ENCODE assay signal across 8 mouse cellular contexts in genomic region chr17:32505851-32506728, GRCm38 (mm10). TPM values are rescaled to one million over a fixed set of nuclear protein-coding genes. Genes with fewer than 3 reads are reported as not detected.
DNase-seq lines count a peak whose midpoint lies in the region; ATAC-seq and TF ChIP-seq lines count a peak whose summit lies in the region.

Gene Cyp4f17, plus strand, starts transcription at chr17:32506050.

- TF ChIP-seq CTCF in left cerebral cortex, adult 2 months (IDR thresholded peaks at IDR 0.05) = no peak

- intact Hi-C loops in left cerebral cortex, adult 2 months (cut with DNase I) = no loop called here
- intact Hi-C loops in gastrocnemius, postnatal 36 days (cut with DNase I) = no loop called here

- H3K4me2 ChIP-seq in intestine, embryonic 14.5 days (ENCODE audit: low read length) = peak within 1 kb of the TSS; percentile 97
- H3K4me2 ChIP-seq in liver, embryonic 16.5 days (ENCODE audit: low read depth, low read length) = peak within 1 kb of the TSS; percentile 80
- H3K4me2 ChIP-seq in neural tube, embryonic 12.5 days (replicated peaks) = peak within 1 kb of the TSS; percentile 74

- no peaks in the 10 kb centered on the region for H3K27me3 ChIP-seq in intestine, embryonic 14.5 days (replicated peaks; ENCODE audit: control insufficient read depth, insufficient read depth, low read length)
- no peaks in the 10 kb centered on the region for H3K27me3 ChIP-seq in liver, embryonic 16.5 days (ENCODE audit: control insufficient read depth, insufficient read depth, low read depth, low read length)
- no peaks in the 10 kb centered on the region for H3K27me3 ChIP-seq in neural tube, embryonic 12.5 days (replicated peaks)

- no peak for DNase-seq in left cerebral cortex, adult 2 months (ENCODE audit: extremely low spot score in 1 of 2, low spot score in 2 of 2)
- DNase-seq in left cerebral cortex, adult 11 months (ENCODE audit: low spot score) = no peak
- peak; percentile 18 to 26 for DNase-seq in cerebellum, postnatal 25 days
- DNase-seq in gastrocnemius, postnatal 36 days = peak; percentile 19 to 30
- DNase-seq in intestine, embryonic 14.5 days (ENCODE audit: low spot score) = peak; percentile 90
- DNase-seq in c-Kit-positive CD71-positive TER-119-positive erythroid progenitor cells, embryonic 14.5 days (ENCODE audit: low spot score) = no peak

- peaks cover 12% of the 10 kb centered on the region for H3K4me1 ChIP-seq in intestine, embryonic 14.5 days (replicated peaks; ENCODE audit: control insufficient read depth, insufficient read depth, low read length)
- no peaks in the 10 kb centered on the region for H3K4me1 ChIP-seq in liver, embryonic 16.5 days (ENCODE audit: control insufficient read depth, low read depth, low read length)
- peaks cover 10% of the 10 kb centered on the region for H3K4me1 ChIP-seq in neural tube, embryonic 12.5 days

- peak within 1 kb of the TSS; percentile 43 for H3K4me3 ChIP-seq in left cerebral cortex, adult 2 months
- peak within 1 kb of the TSS; percentile 57 for H3K4me3 ChIP-seq in intestine, embryonic 14.5 days (ENCODE audit: low read depth, low read length)
- peak within 1 kb of the TSS; percentile 56 for H3K4me3 ChIP-seq in liver, embryonic 16.5 days (ENCODE audit: low read depth, low read length)
- H3K4me3 ChIP-seq in neural tube, embryonic 12.5 days = peak within 1 kb of the TSS; percentile 45

- H3K9ac ChIP-seq in intestine, embryonic 14.5 days (ENCODE audit: low read length) = peak within 1 kb of the TSS; percentile 50
- H3K9ac ChIP-seq in liver, embryonic 16.5 days (ENCODE audit: low read depth, low read length) = peak within 1 kb of the TSS; percentile 50
- peak within 1 kb of the TSS; percentile 56 for H3K9ac ChIP-seq in neural tube, embryonic 12.5 days

- under 1% methylated on average over 30 of the region's 30 CpGs for WGBS in intestine, embryonic 14.5 days
- 3% methylated on average over 30 of the region's 30 CpGs for WGBS in liver, embryonic 16.5 days (ENCODE audit: insufficient replicate concordance)
- WGBS in neural tube, embryonic 12.5 days = 1% methylated on average over 30 of the region's 30 CpGs

- H3K27ac ChIP-seq in left cerebral cortex, adult 2 months = peak within 1 kb of the TSS; percentile 55
- H3K27ac ChIP-seq in intestine, embryonic 14.5 days (ENCODE audit: low read depth) = peak within 1 kb of the TSS; percentile 81
- H3K27ac ChIP-seq in liver, embryonic 16.5 days (ENCODE audit: low read length) = no peak within 1 kb of the TSS
- H3K27ac ChIP-seq in neural tube, embryonic 12.5 days = peak within 1 kb of the TSS; percentile 29; the same call in 1 of the 2 replicates

- H3K36me3 ChIP-seq in intestine, embryonic 14.5 days (ENCODE audit: control insufficient read depth, insufficient read depth, low read length) = peaks cover 6% of the 10 kb centered on the region; the same call in 1 of the 2 replicates
- H3K36me3 ChIP-seq in liver, embryonic 16.5 days (ENCODE audit: control insufficient read depth, insufficient read depth) = no peaks in the 10 kb centered on the region
- no peaks in the 10 kb centered on the region for H3K36me3 ChIP-seq in neural tube, embryonic 12.5 days

- peak; percentile 91 for ATAC-seq in intestine, embryonic 14.5 days (replicated peaks; ENCODE audit: low FRiP score, low TSS enrichment, low read depth)
- ATAC-seq in liver, embryonic 16.5 days (ENCODE audit: low read depth) = peak; percentile 80
- peak; percentile 91 for ATAC-seq in neural tube, embryonic 12.5 days (ENCODE audit: low FRiP score, low read depth)

- no peaks in the 10 kb centered on the region for H3K9me3 ChIP-seq in intestine, embryonic 14.5 days (ENCODE audit: control insufficient read depth, low read length)
- no peaks in the 10 kb centered on the region for H3K9me3 ChIP-seq in liver, embryonic 16.5 days (replicated peaks; ENCODE audit: control insufficient read depth, low read length)
- no peaks in the 10 kb centered on the region for H3K9me3 ChIP-seq in neural tube, embryonic 12.5 days

RNA-seq across cellular contexts. Expression of gene Cyp4f17, which starts in this region (rescaled TPM):
- total RNA-seq in left cerebral cortex, adult 2 months (2021) = 1 to 10 TPM; 3.6 to 5.1 TPM
- total RNA-seq in gastrocnemius, postnatal 36 days (2021) = 1 to 10 TPM; 1.5 to 3.0 TPM
- 6.9 and 7.7 TPM in 2 replicates for polyA plus RNA-seq in intestine, embryonic 14.5 days (2014; fragmentation: Nextera tagmentation; extraction: Ambion mirVana)
- polyA plus RNA-seq in liver, embryonic 16.5 days (2015; fragmentation: Nextera tagmentation; extraction: Ambion mirVana) = 0.62 and 0.87 TPM in 2 replicates
- 9.5 and 10.8 TPM in 2 replicates for polyA plus RNA-seq in neural tube, embryonic 12.5 days (2016; fragmentation: Nextera tagmentation; extraction: Ambion mirVana)

Comparison
In these comparisons a context has a peak if more than half of its experiments do, and no peak if none do; other contexts are left out.
1. Peak in ATAC-seq, H3K4me3 ChIP-seq, H3K9ac ChIP-seq and H3K4me2 ChIP-seq in liver, embryonic 16.5 days; RNA of the gene not detected or under 1 TPM.
2. DNase-seq: peak in cerebellum, postnatal 25 days (2 of 2), gastrocnemius, postnatal 36 days (2 of 2) and intestine, embryonic 14.5 days (single experiment); none in left cerebral cortex, adult 2 months (0 of 2), left cerebral cortex, adult 11 months (single experiment) and c-Kit-positive CD71-positive TER-119-positive erythroid progenitor cells, embryonic 14.5 days (single experiment).
3. Peak in every context shown above with its lines, with median percentiles within 50 percentile points of each other: H3K4me3 ChIP-seq, ATAC-seq, H3K4me2 ChIP-seq and H3K9ac ChIP-seq.